Mouse (Mus musculus): ENCODE data around the gene Cbr4.

The Cbr4 gene

DNA sequence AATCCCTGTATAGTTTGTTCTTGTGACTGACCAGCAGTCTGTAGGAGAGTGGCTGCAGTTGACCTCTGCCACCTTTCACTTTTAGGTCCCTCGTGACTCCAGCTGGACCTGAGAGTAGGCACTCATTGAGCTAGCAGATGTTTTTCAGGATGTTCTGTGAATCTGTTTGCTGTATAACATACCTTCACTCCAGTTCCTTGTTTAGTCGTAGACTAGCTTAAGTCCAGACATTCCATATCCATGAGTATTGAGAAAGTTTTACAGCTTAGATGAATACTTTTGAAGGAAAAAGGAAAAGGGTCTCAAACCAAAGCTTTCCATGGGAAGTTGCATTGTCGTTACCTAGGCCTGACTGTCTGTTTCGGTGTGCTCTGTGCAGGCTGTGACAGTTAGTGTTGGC lies 9.6 kb downstream of the Cbr4 start:
- no peak for DNase-seq

DNA sequence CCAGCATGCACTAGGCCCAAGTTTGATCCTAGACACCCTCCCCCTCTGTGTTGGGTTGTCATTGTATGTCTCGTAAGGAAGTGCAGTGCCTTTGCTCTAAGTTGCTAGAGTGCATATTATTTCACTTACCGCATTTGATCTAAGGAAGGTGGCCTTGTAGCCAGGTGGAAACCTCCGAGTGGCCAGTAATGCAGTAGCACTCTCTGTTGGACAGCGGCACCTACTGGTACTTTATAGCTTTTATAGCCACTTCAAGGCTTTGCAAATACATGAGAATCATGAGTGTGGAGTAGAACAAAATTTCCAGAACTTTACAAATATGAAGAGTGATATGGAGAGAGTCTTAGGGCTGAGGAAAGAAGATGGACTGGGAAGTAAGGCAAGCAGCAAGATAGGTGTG lies 11.5 kb downstream of the Cbr4 start:
- peak; percentile 55 for DNase-seq

DNA sequence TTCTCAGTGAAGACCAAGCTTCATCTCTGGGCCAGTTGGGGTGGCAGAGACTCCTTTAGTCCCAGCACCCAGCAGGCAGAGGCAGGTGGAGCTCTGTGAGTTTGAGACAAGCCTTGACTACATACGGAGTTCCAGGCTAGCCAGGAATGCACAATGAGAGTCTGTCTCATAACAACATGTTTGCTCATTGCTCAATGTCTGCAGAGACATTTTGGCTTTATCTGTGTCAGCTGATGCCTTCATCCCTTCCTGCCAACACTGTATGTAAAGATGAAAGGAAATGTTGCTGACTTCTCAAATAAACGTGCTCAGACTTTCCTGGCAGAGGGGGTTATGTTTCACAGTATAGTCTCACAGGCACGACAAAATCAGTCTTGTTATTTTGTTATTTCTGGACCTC lies 13.4 kb downstream of the Cbr4 start:
- DNase-seq: no peak

DNA sequence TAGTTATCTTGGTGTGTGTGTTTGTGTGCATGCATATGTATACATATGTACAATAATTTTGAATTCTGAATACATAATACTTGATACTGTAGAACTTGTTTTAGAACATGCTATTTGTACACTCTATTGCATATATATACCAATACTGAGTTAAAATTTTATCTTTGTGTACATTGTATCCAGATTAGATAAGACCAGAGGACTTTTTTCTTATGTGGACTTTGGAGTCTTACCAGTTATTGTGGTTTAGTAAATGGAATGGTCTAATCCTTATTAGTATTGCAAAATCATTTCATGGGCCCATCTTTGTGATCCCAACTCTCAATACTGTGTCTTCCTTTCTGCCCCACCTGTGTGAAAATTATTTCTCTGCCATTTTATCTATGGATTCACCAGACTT lies 14.7 kb downstream of the Cbr4 start:
- no peak for DNase-seq

DNA sequence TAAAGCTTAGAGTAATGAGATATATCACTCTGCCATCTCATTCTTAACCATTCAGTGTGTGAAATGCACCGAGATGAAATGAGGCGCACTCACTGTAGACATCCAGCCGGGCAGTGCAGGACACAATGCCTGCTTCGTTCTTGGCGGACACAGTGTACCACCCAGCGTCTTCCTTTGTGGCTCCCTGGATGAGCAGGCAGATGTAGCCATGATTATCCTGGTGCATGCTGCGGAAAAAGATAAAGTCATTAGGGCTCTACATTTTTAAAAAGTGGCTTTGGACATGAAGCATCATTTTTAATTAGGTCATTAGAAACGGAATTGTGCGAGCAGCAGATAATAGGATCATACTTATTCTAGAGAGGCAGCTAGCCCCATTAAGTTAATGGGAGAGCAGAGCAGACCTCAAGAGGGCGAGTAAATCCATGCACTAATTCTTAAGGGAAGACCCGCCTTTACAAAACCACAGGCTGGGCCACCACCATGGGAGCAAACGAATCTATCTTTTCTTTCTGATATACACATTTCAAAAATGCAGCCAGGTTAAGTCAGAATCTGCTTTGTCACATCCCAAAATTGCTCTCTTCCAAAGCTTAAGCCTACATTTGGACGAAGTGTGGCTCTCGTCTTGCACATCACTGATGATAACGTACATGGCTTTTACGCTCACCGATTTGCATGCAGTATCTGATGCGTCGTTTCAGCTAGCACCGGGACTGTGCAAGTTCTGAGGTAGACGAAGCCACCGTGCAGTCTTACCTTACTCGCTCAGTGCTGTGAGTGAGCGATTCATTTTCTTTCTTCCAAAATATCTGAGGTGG lies 27.8 kb downstream of the Cbr4 start:
- DNase-seq: no peak

DNA sequence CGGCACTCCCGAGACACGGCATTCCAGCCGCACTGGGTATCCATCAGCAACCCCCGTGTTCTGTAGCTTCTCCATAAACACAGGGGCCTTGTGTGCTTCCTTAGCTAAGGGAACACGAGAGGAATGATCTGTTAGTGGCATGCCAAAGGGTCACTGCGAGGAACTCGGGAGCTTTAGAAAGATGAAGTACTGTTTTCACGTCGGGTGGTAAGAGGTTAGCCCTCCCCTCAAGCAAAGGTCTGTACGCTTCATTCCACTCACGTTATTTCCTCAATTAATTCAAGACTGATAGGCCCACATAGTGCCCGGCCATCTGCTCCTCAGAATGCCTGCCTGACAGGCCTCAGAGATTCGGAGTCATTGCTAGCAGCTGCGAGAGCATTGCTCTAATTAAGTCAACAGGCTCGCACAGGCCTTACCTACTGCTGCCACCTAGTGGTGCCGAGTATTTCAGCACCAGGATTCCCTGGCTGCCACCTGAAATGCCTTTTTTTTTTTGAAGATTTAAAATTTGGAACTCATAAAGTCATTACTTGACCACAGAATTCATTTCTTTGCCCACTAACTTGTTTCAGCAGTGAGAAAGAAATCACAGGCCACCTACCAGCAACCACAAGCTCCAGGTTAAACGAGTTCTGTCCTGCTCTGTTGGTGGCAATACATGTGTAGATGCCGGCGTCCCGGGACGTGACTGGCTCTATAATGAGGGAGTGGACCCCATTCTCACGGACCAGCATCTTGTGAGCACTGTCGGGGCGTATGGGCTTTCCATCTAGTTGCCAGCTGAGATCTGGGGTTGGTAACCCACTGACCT lies 28.6 kb downstream of the Cbr4 start:
- peak; percentile 85 for DNase-seq

DNA sequence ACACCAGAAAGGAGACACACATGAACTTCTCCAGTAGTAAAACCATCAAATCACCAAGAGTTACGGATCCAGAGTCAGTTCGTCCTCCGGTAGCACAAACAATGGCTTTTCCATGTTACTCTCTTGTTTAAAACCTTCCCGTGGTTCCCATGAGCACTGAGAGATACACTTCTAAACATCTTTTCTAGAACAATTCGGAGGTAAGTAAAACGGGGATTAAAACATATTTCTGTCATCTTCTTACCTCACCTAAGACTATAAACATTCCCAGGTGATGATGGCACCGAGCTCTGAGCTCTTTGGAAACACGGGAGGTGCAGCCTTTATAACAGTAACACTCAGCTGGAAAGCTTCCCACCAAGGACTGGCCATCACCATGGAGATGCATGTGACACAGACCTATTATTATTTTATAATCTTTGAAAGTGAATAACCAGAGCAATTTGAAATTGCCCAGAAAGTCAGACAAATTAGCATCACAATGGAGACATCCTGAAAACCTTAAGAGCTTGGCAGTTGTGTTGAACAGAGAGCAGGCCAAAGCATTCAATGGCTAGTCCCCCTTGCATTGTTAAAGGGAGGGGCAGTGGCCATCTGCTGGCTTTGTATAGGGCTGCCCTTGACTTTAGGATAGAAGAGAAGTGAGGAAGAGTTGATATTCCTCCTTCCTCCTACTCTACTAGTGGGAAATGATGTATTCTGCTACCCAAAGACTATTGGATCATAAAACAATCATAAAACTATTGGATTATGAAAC lies 29.4 kb downstream of the Cbr4 start:
- DNase-seq: no peak

DNA sequence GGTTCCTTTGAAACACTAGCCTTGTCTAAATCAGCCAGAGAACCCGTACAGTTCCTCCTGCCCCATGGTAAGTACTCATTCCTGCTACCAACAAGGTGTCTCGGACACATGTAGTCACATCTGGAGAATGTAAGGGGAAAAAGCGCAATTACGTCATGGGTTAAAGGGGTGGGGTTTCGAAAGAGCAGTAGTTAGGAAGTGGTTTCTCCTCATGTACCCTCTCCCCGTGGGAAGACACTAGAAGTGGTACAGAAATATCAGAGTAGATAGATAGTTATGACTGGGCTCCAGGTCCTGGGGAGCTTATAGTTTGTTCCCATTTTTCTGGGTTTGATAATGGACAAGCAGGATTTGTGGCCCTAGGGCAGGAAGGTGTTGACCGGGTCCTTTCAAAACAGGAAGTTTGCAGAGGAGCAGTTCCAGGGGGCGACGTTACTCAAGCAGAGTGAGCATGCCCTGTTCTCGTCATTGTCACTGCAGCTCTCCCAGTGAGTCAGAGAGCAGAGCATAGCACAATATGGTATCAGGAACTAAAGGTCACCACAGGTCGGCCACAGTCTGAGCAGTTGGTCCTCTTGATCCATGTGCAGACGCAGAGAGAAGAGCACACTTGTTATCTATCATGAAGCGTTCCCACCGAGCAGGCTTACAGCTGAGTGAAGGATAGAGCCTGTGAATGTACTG lies 30.1 kb downstream of the Cbr4 start:
- no peak for DNase-seq

DNA sequence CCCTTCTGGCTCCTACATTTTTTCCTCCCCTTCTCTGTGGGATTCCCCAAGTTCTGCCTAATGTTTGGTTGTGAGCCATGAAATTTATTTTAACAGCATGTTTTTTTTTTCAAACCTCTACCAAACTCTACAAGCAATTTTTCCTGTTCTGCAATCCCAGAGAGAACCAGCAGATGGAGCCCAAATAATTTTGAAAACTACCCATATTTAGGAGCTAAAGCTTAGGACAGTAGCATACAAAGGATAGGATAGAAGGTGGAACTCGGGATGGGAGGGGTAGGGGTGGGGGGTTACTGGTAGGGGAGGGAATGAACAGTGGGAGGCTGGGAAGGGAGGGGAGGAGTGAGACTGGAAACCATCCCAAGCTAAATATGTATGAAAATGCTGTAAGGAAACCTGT lies 34.6 kb downstream of the Cbr4 start:
- DNase-seq: peak; percentile 63

DNA sequence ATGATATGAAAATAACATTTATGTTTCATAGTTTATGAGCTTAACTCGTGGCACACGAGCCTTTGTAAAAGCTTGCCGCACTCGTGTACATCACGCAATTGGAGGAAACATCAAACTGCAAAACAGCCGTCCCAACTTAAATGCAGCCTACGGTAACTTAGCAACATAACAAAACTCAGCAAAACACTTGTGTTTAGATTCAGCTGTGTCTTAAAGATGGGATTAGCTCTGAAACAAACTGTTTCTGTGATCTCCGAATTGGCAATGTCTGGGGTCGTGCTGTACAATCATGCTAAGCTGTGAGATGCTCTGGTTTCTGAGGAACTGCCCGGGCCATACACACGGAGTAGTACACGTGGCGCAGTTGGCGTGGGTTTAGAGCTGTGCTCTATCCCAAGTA lies 39.5 kb downstream of the Cbr4 start:
- no peak for DNase-seq

DNA sequence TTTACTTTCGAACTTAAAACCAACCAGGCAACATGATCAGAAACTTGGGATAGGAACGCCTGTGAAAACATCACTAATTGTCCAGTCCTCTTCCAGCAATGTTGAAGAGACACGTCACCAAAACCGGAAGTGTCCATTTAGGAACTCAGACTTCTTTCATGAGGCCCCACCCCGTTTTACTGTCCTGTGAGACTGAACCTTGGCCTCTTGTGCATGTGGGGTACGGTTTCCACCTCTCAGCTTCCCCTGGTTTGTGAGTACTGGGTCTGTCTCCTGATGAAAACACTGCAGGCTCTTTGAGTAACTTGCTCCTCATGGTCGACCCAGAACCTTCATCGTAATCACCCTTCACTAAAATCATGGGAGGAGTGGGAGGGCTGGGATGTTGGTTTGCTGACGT lies 40.7 kb downstream of the Cbr4 start:
- DNase-seq: no peak

DNA sequence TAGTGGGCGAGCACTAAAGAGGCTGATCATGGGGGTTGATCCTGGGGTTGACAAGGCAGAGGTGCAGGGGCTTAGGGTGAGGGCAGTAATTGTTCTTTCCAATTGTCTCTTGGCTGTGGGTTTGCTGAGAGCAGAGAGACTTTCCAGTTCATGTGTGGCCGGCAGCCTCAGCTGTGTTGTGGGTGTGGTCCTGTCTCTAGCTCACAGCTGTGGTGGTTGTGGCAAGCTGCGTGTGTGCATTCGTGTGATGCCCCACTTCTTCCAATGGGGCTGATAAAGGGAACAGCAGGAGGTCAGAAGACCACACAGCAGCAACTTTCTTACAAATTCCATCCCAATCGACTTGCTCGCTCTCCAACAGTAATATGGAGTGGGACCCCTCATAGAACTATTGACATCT lies 41.1 kb downstream of the Cbr4 start:
- DNase-seq: no peak

DNA sequence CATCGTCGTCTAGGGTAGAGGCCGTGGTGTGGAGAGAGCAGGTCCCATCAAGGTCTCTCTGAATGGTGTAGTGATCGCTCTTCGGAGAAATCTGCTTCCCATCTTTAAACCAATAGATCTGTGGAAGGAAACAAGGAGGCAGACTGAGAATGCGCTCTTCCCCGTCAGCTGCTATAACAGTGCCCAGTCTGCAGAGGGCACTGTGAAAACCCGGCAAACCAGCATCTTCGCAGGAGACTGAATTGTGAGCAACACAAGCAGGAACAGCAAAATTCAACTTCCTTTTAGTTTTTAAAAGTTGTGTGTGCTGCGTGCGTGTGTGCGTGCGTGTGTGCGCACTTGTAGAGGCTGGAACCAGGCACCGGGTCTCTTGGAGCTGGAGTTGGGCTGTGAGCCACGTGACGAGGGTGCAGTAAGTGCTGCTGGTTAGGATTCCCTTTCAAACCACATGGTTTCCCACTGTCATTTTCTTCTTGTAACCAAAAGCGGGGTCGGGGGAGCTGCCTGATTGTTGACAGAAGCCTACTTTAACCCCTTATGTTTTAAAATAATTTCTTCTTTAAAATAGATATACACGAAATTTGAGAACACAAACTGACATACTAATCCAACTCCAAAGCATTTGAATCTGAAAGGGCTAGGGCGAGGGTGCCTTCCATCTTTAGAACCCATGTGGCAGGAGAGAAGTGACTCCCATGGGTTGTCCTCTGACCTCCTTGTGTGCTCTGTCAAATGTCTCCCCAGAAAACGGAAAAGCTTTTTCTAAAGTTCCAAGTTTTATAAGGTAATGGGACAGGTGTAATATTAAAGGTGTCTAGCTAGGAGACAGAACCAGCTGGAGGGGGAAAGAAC lies 44.6 kb downstream of the Cbr4 start:
- peak; percentile 34 for DNase-seq

DNA sequence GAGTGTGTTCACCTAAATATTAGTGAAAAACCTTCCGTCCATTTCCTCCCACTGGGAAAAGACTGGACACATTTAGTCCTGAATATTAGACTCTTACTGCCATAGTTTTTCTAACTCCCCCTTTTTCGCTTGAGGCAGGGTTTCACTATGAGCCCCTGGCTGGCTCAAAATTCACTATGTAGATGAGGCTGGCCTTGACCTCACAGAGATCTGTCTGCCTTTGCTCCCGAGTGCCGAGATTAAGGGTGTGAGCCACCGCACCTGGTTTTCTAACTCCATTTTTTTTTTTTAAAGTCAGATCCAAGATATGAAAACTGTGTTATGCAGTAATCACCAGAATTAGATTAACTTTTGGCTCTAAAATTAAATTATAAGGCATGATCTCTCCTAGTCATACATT lies 45.3 kb downstream of the Cbr4 start:
- DNase-seq: no peak

DNA sequence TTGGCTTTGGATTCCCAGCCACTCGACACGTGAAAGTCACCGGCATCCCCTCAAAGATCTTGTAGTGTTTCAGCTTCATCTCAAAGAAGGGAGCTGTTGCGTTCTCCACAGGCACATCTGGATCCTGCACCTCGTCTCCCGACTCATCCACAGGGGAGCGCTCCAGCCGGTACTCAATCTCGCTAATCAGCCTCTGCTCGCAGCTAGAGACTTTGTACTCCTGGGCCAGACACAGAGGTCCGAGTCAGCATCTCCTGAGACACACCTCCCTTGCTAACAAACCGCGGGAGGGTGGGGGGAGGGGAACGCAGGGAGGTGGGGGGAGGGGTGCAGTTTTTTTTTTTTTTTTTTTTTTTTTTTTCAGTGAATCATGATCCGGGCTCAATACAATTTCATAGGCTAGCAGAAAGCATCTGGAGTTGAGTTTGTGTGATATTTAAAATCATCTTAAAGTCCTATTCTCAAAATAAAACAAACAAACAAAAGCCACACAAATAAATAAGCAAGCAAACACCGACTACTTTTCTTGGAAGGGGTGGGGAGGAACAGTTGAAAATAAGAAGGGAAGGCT lies 45.9 kb downstream of the Cbr4 start:
- DNase-seq: no peak

DNA sequence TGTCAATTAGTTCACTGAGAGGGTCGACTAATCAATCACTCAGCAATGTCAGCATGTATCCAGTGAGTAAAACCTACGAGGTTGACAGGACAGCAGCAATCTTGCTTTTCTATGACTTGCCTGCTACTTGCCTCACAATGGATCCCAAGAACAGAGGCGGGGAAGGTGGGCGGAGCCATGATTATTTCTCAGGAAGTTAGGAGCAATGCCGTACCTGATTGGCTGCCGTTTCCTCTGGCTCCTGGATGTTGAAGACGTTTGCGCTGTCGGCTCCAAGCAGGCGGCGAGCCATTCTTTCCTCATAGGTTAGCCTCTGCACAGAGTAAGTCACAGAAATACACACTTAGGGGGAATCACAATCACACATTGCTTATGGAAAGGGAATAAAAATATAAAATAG lies 47.9 kb downstream of the Cbr4 start:
- peak; percentile 25 for DNase-seq

DNA sequence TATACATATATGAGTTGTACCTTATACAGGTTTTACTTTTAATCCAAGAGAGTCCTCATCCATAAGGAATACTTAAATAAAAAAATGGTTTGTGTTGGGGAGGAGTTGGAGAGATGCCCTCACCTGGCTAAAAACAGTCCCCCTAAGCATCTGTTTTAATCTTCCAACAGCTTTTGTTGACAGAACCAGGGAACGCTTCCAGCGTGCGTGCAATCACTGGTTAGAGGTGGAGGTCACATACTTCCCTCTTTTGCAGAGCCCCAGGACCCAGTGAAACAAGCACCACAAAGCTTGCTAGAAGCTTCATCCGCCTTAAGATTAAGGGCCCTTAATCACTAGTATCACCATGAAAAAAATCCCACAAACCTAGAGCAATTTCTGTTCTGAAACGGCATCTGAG lies 49.9 kb downstream of the Cbr4 start:
- DNase-seq: peak; percentile 30

DNA sequence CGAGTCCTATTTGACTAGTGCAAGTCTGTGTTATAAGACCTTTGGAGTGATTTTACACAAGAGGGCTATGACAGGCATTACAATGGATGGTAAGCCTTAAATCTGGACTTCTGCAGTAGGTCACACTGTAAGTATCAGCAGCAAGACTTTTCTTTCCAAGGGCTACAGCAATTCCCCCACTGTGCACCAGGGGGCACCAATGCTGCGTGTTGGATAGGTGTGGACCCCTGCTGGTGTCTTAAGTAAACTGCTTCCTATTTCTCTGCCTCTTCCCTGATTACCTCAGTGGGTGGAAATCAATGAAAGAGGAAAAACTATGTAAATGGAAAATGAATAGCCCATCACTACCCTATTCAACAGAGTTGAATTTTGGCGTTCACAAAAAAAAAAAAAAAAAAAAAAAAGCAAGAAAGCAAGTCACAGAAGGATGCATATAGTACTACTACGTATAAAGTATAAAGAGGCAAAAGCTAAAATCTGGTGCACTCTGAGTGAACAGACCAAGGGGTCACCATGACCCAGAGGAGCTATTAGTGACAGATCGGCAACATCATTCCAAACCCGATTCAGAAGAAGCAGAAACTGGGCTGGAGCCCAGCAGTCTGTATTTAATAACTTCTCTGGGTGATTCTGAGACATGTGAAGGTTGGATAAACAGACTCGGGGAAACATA lies 52.4 kb downstream of the Cbr4 start:
- peak; percentile 91 for DNase-seq

DNA sequence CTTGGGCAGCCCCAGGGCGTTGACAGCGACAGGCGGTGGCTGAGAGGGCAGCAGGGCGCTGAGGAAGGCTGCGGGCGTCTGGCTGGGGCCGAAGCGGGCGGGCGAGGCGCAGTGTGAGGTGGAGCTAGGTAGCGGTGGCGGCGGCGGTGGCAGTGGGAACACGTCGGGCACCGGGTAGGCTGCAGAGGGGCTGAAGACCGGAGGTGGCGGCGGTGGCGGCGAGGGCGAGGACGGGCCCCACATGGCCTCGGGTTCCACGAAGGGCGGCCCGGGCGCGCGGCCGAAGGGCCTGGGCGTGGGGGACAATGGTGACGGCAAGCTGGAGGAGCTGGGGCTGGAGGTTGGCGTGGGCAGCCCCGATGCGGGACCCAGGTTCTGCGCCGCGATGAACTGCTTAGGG lies 62.1 kb downstream of the Cbr4 start:
- DNase-seq: no peak

DNA sequence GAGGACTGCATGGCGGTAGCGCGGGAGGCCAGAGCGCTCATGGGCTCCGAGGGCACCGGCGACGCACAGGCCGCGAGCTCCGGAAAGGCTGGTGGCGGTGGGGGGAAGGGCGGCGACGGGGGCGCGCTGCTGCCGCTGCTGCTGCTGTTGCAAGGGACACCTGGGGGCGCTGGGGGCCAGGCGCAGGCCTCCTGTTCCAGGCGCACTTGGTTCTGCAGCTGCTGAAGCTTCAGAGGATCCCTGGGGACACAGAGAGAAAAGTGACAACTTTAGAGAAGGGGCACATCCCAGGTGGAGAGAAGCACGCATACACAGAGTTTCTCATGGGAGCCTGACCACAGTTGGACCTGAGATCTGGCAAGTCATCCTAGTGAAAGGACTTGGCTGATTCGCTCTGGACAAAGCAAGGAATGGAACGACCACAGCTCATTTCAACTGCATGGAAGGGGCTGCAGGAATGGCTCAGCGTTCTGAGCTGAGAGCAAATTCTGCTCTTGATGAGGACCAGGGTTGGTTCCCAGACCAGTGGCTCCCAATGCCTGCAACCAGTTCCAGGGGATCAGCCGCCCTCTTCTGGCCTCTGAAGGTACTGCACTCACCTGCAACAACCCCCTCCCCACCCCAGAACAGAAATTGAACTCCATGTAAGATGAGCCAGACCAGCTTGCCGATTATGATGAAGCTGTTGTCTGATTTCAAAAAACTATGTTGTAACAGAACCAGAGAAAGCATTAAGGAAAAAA lies 62.6 kb downstream of the Cbr4 start:
- peak; percentile 37 for DNase-seq
